Mouse (Mus musculus): ENCODE measurements around the gene Ubac2. TPM values are rescaled to one million over a fixed set of nuclear protein-coding genes. Genes with fewer than 3 reads are reported as not detected.

The Ubac2 gene
- total RNA-seq, 1 experiment from 2014 or later, result 32.0 TPM

DNA sequence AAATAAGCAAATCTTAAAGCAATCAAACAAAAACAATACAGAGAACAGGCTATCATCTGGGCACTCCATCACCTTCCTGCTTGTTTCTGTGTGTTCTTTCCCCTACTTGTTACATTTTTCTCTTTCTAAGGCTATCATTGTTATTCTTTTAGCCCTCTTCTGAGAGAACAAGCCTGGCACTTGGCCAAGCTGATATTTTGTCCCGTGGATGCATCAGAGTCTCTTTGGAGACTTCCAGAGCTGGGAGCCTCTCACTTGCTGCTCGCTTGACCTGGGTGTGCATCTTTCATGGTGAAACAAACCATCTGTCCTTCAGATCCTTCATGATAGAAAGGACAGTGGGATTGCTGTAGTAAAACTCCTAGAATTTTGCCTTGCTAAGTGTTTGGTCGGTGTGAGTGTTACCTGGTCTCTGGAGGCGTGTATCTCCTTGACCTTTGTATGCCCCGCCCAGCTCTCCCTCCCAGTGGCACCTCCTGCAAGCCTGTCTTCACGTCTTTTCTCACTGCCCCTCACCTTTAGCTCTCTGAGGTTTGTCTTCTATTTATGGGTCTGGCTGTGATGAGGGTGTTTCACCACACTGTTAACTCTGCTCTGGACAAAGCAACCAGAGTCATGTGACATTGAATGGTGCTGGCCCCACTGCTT is 5.9 kb downstream of the Ubac2 start:
- ATAC-seq (ENCODE audit: extremely low read depth, insufficient number of reproducible peaks, low FRiP score, poor library complexity, severe bottlenecking), result no peak

DNA sequence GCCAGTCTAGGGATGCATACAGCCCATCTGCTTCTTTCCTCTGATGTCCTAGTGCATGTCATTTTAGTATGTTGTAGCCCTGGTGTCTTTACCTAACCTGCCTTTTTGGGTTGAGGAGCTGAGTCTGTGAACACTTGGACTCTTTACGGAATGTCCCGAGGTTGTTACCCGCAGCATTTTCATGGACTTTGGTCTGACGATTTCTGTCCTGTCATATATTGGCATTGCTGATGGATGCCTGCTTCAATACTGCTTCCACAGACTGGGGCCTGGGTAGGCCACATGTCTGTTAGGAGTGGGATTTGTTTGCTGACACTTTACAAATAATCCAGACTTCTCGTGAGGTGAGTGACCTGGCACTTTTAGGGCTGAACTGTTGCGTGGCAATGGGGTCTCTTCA is 15.3 kb downstream of the Ubac2 start:
- no peak for ATAC-seq (ENCODE audit: extremely low read depth, insufficient number of reproducible peaks, low FRiP score, poor library complexity, severe bottlenecking)

DNA sequence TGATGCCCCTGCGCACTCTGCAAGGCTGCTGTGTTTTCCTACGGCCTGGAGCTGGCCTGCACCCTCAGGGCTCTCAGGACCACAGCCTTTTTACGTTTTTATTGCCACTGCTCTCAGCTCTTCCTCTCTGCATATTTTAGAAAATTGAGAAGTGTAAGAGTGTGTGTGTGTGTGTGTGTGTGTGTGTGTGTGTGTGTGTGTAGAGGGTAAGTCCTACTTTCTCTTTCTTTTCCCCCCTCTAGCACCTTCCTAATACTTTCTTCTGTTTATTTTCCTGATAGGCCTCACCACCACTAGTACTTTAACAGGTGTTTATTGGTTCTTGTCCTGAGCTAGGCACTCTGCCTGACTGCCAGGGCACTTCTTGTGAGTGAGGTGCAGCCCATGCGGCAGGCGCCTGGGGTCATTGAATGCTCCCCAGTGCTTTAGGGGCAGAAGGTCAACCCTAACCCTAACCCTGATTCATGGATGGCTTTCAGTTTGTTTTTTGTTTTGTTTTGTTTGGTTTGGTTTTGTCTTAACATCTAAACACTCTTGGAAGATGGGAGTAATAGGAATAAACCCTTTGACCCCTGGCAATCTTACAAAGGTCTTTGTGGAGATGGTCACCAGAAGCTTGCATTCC is 16.2 kb downstream of the Ubac2 start:
- no peak for ATAC-seq (ENCODE audit: extremely low read depth, insufficient number of reproducible peaks, low FRiP score, poor library complexity, severe bottlenecking)

DNA sequence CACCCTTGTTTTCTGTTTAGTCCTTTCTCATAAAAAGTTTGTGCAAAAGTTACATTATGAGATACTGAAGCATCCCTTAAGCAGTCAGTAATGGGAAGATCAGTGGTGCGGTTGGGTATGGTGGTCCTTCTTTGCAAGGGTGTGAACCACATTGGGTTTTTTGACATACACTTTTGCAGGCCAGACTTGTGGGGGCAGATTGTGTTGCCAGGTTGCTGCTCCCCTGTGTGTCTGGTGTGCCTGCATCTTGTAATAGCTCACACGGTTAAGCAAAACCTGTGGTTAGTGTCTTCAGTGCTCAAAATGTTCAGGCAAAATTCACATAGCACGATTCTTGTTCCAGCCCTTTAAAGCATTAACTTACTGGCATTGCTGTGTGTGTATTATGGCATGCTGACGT is 16.9 kb downstream of the Ubac2 start:
- ATAC-seq (ENCODE audit: extremely low read depth, insufficient number of reproducible peaks, low FRiP score, poor library complexity, severe bottlenecking), result no peak

DNA sequence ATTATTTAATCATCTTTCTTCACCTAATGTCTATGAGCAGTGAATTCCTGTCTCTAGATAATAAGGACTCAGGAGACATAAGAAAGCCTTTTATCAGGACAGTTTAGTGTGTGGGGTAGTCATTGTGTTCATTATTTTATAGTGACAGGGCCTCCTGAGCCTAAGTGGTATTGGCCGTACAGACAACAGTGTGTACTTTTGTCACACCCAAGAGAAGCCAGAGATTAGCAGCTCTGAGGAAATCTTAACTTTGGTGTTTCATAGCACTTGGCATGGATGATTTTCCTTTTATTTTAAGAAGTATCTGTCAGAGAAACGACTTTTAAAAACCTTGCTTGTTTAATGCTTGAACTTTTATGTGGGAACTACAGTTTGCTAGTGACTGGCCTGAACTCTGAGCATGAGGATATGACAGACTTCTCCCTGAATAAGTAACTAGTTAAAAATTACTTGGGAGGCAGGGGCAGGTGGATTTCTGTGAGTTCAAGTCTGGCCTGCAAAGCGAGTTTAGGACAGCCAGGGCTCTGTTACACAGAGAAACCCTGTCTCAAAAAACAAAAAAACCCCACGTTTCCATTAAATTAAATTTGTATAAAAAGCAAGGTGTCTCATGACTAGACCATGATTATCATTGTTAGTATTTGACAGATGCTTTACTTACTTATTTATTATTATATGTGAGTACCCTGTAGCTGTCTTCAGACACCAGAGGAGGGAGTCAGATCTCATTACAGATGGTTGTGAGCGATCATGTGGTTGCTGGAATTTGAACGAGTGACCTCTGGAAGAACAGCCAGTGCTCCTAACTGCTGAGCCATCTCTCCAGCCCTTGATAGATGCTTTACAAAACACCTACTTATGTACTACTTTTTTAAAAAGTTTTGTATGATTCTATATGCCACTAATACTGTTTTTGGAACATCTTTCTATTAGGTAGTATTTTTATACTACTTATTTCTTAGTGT is 18.0 kb downstream of the Ubac2 start:
- ATAC-seq (ENCODE audit: extremely low read depth, insufficient number of reproducible peaks, low FRiP score, poor library complexity, severe bottlenecking), result no peak

DNA sequence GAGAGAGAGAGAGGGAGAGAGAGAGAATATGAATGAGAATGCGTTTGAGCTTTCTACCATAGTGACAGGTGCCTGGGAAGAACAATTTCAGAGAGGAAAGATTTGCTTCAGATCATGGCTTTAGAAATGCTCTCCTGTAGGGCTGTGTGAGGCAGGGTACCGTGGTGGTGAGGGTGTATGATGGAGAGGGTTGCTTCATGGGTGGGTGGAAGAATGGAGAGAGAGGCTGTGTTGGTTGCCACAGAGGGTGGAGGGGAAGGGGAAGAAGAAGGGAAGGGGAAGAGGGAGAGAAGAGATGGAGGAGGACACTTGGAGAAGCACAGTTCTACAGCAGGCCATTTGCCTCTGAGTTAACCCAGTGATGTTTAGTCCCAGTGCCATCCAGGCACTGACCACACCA is 19.4 kb downstream of the Ubac2 start:
- ATAC-seq (ENCODE audit: extremely low read depth, insufficient number of reproducible peaks, low FRiP score, poor library complexity, severe bottlenecking), result no peak

DNA sequence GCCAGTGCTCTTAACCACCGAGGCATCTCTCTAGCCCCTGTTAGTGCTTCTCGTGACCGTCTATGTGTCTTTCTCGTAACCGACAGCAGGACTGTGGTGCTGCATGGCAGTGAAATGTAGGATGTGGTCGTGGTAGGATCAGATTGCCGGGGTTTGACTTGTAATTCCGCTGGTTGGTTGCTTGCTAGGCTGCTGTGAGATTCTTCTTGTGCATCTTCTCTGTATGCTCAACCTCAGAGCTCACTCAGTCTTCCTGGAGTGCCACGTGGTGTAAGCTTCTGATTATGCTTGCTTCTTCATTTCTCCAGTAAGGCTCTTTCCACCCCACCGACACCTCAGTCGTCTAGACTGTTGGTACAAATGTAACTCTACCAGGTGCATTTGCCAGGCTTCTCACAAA is 20.1 kb downstream of the Ubac2 start:
- ATAC-seq (ENCODE audit: extremely low read depth, insufficient number of reproducible peaks, low FRiP score, poor library complexity, severe bottlenecking), result peak; percentile 25; the same call in 1 of the 2 replicates

DNA sequence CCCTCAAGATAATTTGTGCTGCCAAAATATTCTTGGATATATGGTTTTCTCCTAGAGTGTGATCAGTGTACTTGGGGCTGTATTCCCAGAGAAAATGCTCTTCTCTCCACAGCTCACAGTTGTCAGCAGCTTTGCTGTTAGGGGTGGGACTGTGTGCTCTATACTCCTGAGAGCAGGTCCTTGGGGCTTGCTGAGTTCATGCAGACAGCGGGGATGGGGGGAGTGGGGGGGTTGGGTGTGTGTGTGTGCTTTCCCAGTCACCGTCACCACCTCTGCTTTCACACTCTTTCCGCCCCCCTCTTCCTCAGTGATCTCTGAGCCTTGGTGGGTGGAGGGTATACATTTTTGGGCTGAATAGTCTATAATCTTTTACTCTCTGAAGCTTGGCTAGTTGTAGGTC is 20.7 kb downstream of the Ubac2 start:
- no peak for ATAC-seq (ENCODE audit: extremely low read depth, insufficient number of reproducible peaks, low FRiP score, poor library complexity, severe bottlenecking)

DNA sequence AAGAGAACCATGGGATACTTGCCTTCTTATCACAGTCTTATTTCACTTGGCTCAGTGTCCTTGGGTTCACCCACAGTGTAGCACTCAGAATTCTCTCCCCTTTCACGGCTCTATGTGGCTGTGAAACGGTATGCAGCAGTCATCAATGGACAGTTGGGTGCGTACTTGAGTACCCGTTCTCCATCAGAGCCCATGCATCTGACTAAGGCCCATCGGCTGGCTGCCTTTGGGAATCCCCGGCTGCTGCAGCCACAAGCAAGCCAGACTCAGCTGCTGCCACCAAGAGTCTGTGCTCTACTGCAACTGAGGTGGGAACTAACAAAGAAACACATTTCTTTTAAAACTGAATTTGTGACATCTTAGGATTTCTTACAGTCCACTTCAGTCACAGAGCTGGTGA is 23.1 kb downstream of the Ubac2 start:
- ATAC-seq (ENCODE audit: extremely low read depth, insufficient number of reproducible peaks, low FRiP score, poor library complexity, severe bottlenecking), result 0 out of 2 replicates have a peak, but pooled peaks have one; percentile 28

DNA sequence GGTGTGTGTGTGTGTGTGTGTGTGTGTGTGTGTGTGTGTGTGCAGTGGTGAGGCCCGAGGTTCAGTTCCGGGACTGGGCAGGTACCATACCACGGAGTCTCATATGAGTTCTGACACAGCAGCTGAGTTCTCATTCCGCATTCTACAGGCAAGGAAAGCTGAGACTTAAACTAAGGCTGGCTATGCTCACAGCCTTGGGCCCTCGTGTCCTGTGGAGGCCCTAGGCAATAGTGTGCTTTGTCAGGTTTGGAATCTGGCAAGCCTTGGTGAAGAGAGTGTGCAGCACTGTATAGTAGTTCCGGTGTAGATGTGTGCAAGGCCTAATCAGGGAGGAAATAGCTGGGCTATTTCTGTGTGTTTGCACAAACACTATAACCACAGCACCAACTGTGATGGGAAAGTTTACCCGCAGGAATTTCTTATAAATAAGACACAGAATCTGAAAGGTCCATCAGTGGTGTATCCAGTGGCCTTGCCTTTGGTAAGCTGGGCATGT is 25.0 kb downstream of the Ubac2 start:
- no peak for ATAC-seq (ENCODE audit: extremely low read depth, insufficient number of reproducible peaks, low FRiP score, poor library complexity, severe bottlenecking)

DNA sequence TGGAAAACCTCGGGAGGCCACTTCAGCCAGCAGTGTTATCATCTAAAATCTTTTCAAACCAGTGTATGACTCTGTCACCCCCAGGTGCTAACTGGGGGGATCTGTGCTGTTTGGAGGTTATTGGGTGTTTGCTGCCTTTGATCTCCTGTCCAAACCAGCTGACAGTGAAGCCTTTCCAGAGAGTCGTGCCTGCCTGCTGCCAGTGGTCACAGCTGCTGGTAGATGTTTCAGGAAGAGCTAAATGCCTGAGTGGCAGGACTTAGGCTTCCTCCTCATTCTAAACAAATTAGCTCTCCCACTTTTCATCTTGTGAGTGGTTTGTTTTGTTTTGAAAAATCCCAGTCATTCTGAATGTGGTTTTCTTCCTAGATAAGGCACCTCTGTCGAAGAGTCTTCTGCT is 26.3 kb downstream of the Ubac2 start:
- no peak for ATAC-seq (ENCODE audit: extremely low read depth, insufficient number of reproducible peaks, low FRiP score, poor library complexity, severe bottlenecking)

DNA sequence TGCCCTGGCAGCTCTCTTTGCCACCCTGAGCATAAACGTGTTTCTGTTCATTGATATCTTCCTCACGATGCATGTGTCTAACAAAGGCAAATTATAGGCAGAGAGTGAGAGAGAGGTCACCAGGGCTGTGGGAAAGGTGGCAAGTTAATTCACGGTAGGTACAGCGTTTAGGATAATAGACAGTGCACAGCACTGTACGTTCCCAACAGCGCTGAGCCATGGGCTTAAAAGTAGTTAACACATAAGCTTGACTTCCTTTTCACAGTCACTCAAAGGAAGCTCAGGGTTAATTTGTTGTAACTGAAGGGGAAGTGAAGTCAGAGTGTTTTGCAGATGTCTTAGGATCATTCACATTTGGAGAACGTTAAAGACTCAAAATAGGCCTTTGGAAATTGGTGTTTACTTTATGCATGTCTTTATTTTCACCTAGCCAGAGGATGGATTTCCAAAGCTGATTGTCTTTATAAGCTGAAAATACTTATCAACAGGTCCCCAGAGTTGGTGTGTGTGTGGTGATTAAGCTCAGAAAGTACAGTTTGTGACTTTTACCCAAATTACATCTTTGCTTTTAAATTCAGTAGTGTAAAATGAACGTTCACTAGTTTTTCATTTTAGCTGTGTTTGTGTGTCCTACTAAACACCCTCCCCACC is 28.0 kb downstream of the Ubac2 start:
- peak; percentile 35; the same call in 1 of the 2 replicates for ATAC-seq (ENCODE audit: extremely low read depth, insufficient number of reproducible peaks, low FRiP score, poor library complexity, severe bottlenecking)

DNA sequence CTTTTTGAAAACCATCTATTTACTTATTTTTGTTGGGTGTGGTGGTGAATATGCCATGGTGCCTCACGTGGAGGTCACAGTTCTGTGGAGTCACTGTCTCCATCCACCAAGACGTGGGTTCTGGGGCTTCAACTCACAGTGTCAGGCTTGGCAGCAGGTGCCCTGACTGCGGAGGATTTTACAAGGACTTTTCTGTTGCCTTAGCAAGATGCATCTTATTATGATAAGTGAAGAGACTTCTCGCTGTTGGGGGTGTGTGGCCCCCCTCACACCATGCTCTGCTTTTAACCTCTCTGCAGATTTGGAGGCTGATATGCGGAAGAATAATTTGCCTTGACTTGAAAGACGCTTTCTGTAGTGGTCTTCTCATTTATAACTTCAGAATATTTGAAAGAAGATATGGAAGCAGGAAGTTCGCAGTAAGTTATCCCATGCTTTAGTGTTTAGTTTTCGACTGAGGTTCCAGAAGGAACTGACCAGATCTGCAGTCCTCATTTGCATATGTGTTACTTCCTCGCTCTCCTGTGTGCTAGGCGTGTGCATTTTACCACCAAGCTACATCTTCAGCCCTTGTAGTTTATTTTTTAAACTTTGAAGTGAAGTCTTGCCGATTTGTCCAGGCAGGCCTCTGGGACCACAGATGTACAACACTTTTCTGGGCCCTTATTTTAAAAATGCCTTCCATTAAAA is 28.7 kb downstream of the Ubac2 start:
- ATAC-seq (ENCODE audit: extremely low read depth, insufficient number of reproducible peaks, low FRiP score, poor library complexity, severe bottlenecking), result no peak

DNA sequence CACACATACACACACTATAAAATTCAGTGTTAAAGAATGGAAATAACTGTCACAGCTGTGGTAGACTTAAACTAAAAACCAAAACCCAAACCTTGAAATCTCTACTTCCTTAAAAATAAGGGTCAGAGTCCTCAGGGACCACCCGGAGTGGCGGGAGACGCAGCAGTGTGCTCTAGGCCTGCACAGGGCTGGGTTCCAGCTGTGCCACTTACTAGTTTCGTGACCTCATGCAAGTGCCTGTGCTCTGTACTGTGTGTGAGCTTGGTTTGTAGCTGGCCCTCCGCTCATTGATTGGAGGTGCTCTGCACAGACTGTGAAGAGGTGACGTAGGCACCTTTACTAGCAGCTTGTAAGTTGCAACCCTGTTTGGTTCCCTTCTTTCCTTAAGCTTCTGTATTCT is 31.4 kb downstream of the Ubac2 start:
- peak; percentile 52 for ATAC-seq (ENCODE audit: extremely low read depth, insufficient number of reproducible peaks, low FRiP score, poor library complexity, severe bottlenecking)

DNA sequence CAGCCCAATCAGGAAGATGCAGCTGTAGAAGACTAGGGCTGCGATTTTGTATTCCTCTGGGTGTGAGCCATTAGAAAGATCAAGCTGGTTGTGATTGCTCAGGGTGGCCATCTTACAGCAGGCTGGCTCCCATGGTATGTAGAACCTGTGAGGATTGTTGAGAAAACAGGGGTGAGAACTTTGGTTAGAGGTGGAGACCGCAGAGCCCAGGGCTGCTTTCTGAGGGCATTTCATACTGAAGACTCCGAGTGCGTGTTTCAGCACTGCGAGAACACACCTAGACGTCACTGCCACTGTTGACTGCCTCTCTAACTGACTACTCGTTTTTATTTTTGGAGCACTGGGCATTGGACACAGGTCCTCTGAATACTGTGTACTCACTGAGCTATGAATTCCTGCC is 34.1 kb downstream of the Ubac2 start:
- ATAC-seq (ENCODE audit: extremely low read depth, insufficient number of reproducible peaks, low FRiP score, poor library complexity, severe bottlenecking), result no peak

DNA sequence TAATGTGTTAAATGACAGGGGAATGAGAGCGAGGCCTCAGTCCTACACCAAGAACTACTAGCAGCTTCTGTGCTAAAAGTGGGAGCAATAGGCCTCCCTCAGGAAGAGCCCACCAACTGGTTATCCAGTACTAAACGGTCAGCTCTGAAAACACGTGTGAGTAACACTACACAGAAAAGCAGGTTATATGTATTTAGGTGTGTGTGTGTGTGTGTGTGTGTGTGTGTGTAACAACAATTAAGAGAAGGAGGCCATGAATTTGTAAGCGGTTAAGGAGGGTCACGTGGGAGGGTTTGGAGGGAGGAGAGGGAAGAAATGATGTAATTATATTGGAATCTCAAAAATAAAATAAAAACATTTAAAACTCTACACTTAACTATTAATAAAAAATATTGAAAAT is 36.7 kb downstream of the Ubac2 start:
- no peak for ATAC-seq (ENCODE audit: extremely low read depth, insufficient number of reproducible peaks, low FRiP score, poor library complexity, severe bottlenecking)

DNA sequence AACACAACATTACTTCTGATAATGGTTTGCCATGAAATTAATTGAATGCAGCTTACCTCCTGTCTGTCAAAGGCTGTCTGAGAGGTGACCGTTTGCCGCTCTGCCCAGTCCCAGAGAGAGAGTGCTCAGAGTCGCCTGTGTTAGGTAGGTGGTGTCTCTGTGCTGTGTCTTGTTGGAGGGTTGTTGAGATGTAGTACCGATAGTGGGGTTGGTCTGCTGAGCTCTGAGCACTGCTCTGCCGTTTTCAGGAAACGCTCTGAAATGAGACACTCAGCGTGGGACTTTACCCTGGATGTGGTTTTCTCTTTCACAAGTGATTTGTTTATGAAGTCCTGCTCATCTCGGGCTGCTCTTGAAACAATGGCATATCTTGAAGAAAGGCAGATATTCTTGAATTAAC is 37.2 kb downstream of the Ubac2 start, which contains the start of gene Gpr18:
Gpr18 (minus strand) TSS at position 161 of the 400 bp plus-strand sequence.
- peak; percentile 65 for ATAC-seq (ENCODE audit: extremely low read depth, insufficient number of reproducible peaks, low FRiP score, poor library complexity, severe bottlenecking)

DNA sequence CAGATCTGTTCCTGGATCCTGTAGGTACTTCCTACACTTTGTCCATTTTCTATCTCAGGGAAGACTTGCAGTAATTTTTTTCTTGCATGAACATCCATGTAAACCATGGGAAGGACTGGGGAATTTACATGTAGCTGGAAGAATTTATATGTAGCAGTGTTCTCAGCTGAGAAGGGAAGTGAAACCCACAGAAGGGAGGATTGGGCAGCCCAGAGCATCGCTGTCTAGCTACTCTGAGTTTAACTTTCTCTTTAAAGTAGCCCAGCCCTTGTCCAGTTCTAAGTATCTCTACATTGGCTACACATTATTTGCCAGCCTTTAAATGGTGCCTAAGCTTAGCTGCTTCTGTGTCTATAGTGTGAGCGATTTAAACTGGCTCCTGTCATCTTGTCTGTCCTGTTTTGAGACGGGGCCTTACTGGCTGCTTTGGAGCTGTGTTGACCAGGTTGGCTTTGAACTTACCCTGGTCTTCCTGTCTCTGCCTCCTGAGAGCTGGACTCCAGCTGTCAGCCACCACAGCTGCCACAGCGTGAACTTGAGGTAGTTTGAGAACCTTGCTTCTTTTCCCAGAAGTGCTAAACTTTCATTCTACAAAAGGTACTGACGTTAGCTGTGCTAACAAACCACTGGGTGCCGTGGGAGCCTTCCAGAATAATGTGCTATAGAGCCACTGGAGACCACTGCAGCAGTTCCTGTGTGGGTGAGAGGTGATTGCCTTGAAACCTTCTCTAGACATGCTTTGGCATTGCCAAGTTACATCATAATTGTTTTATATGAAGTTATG is 38.1 kb downstream of the Ubac2 start:
- ATAC-seq (ENCODE audit: extremely low read depth, insufficient number of reproducible peaks, low FRiP score, poor library complexity, severe bottlenecking), result peak; percentile 47; the same call in 1 of the 2 replicates
